Mouse (Mus musculus): ENCODE measurements at regions not wholly inside any gene's neighbourhood (a gene's known extent, or its start where the extent isn't known, plus 50 kb on each side); places are given as distances from the start of the nearest gene placed in this dataset.

DNA sequence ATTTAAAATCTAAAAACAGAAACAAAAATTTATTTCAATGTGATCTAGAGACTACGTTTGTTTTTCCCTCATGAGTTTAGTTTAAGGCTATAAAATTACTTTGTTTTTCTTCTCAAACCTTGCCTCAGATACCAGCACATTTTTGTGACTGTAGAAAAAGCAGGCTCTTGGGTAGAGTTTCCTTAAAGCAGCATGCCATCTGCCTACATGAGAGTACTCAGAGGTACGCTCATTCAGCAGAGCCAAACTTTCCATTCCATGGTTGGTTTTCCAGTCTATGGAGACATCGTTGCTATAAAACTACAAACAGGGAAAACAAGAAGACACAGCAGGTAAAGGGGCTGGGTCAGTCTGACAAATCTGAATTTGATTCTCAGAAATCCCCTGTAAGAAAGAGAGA is 705.4 kb upstream of the Celf2 start:
- peak in 1 of 2 experiments; percentile 6 for DNase-seq (ENCODE audit: low spot score in 2 of 2)

Data from left cerebral cortex, adult 18-20 months (tissue).